Mouse (Mus musculus): ENCODE measurements around the gene Rapgef2. TPM values are rescaled to one million over a fixed set of nuclear protein-coding genes. Genes with fewer than 3 reads are reported as not detected.

The Rapgef2 gene
- polyA plus RNA-seq (2021; fragmentation: Nextera tagmentation), result 10.3 and 12.7 TPM in 2 replicates
- long read RNA-seq, experiment 1, full-length matches to known transcripts, result 11 of 84 reads
- long read RNA-seq, experiment 1, partial matches to known transcripts, result 62 of 84 reads
- long read RNA-seq, experiment 1, other reads (novel, unspliced or antisense), result 11 of 84 reads
- long read RNA-seq, experiment 2, full-length matches to known transcripts, result 1 of 41 reads
- long read RNA-seq, experiment 2, partial matches to known transcripts, result 40 of 41 reads
- long read RNA-seq, experiment 2, other reads (novel, unspliced or antisense), result 0 of 41 reads

GRCm38 (mm10) chr3:79286376-79287107 lies at the start of gene Rapgef2:
Gene Rapgef2, minus strand, starts transcription at chr3:79286517.

Other genes starting within 250 kb of the Rapgef2 start
- not detected in 2 replicates for gene Gm17359, start 50.1 kb upstream of the Rapgef2 start, polyA plus RNA-seq (2021; fragmentation: Nextera tagmentation)

All from left cerebral cortex, adult 6 months (tissue).